Mouse (Mus musculus): ENCODE data around the gene Lfng. TPM values are rescaled to one million over a fixed set of nuclear protein-coding genes. Genes with fewer than 3 reads are reported as not detected.

The Lfng gene
- polyA plus RNA-seq, 1 experiment from 2014 or later, result 34.1 TPM

DNA sequence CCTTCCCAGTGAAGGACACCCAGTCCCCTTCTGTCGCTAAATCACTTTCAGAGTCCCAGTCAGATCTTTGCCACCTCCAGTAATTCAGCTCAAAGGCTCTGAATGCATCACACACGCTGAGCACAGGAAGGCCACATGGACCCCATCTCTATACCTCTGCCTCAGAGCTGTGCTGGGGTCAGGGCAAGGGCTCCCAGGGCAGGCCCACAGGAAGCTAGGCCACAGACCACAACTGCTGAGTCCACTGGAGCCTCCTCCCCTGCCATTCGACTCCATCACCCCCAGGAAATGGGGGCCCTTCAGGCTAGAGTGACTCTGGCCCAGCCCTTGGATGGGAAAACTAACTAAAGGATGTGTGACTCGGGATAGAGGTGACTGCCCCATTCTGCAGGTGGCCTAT, 16.7 kb downstream of the Lfng start:
- no peak for DNase-seq (ENCODE audit: low spot score)
- Histone ChIP-seq H3K4me1 (replicated peaks; ENCODE audit: control insufficient read depth, insufficient read depth, low read length) (no peaks in the 10 kb centered on the region), H3K9me3 (ENCODE audit: control insufficient read depth, low read length) (no peaks in the 10 kb centered on the region), H3K36me3 (ENCODE audit: control insufficient read depth, insufficient read depth, low read length) (peaks cover 25% of the 10 kb centered on the region), H3K4me3 (ENCODE audit: low read depth, low read length) (no peak overlapping the region), H3K27ac (ENCODE audit: low read depth, low read length) (no peak overlapping the region), H3K4me2 (replicated peaks; ENCODE audit: low read depth, low read length) (no peak overlapping the region), H3K9ac (ENCODE audit: low read depth, low read length) (no peak overlapping the region), H3K27me3 (ENCODE audit: control insufficient read depth, insufficient read depth, low read length) (no peaks in the 10 kb centered on the region)
- 92% methylated on average over 4 of the region's 4 CpGs for WGBS
- no peak for ATAC-seq (ENCODE audit: low FRiP score)

DNA sequence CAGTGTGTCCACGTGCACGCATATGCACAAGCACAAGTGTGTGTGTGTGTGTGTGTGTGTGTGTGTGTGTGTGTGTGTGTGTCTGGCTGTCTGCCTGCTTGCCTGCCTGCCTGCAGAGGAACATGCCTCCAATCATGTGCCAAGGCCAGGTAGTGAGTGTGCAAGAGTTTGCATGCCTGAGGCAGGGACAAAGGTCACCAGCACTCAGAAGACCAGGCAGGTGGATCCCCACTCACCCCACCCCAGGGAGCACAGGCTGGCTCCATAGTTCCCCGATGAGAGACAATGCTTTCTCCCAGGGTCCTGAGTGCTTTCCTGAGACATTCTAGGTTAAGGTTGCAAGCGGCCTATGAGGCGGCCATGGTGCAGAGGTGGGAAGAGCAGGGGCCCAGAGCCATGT, 17.1 kb downstream of the Lfng start:
- Histone ChIP-seq H3K27me3 (ENCODE audit: control insufficient read depth, insufficient read depth, low read length) (no peaks in the 10 kb centered on the region), H3K4me2 (replicated peaks; ENCODE audit: low read depth, low read length) (no peak overlapping the region), H3K27ac (ENCODE audit: low read depth, low read length) (no peak overlapping the region), H3K9ac (ENCODE audit: low read depth, low read length) (no peak overlapping the region), H3K9me3 (ENCODE audit: control insufficient read depth, low read length) (no peaks in the 10 kb centered on the region), H3K36me3 (ENCODE audit: control insufficient read depth, insufficient read depth, low read length) (peaks cover 29% of the 10 kb centered on the region), H3K4me3 (ENCODE audit: low read depth, low read length) (no peak overlapping the region), H3K4me1 (replicated peaks; ENCODE audit: control insufficient read depth, insufficient read depth, low read length) (no peaks in the 10 kb centered on the region)
- no peak for DNase-seq (ENCODE audit: low spot score)
- 91% methylated on average over 5 of the region's 5 CpGs for WGBS
- no peak for ATAC-seq (ENCODE audit: low FRiP score)

- H3K9me3 ChIP-seq (ENCODE audit: control insufficient read depth, low read length), result no peaks in the 10 kb centered on the region
- ATAC-seq (ENCODE audit: low FRiP score) (no peak), DNase-seq (ENCODE audit: low spot score) (no peak)
- H3K9ac ChIP-seq (ENCODE audit: low read depth, low read length), result no peak overlapping the region
- 96% methylated on average over 13 of the region's 13 CpGs for WGBS
- H3K27me3 ChIP-seq (ENCODE audit: control insufficient read depth, insufficient read depth, low read length), result no peaks in the 10 kb centered on the region
- no peaks in the 10 kb centered on the region for H3K4me1 ChIP-seq (replicated peaks; ENCODE audit: control insufficient read depth, insufficient read depth, low read length)
- H3K4me2 ChIP-seq (replicated peaks; ENCODE audit: low read depth, low read length), result no peak overlapping the region
- peaks cover 35% of the 10 kb centered on the region for H3K36me3 ChIP-seq (ENCODE audit: control insufficient read depth, insufficient read depth, low read length)
- no peak overlapping the region for H3K4me3 ChIP-seq (ENCODE audit: low read depth, low read length)
- no peak overlapping the region for H3K27ac ChIP-seq (ENCODE audit: low read depth, low read length)
Measured at GRCm38 (mm10) chr5:140624961-140625360, 17.8 kb downstream of the Lfng start.

DNA sequence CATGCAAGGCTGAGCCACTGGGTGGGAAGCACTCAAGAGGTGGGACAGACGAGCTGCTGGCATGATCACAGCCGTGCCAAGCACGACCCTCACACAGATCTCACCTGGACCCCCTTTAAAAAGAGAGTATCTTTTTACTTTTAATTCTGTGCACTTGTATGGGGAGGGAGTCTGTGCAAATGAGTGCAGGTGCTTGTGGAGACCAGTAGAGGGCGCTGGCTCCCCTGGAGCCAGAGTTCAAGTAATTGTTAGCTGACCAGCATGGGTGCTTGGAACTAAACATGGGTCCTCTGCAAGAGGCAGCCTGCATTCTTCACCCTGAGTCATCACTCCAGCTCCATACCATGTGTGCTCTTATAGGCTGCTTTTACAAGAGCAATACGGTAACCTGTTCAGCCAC, 20.5 kb downstream of the Lfng start:
- no peaks in the 10 kb centered on the region for H3K9me3 ChIP-seq (ENCODE audit: control insufficient read depth, low read length)
- no peak overlapping the region for H3K4me3 ChIP-seq (ENCODE audit: low read depth, low read length)
- no peaks in the 10 kb centered on the region for H3K4me1 ChIP-seq (replicated peaks; ENCODE audit: control insufficient read depth, insufficient read depth, low read length)
- WGBS, result 91% methylated on average over 5 of the region's 5 CpGs
- ATAC-seq (ENCODE audit: low FRiP score) (no peak), DNase-seq (ENCODE audit: low spot score) (no peak)
- H3K27me3 ChIP-seq (ENCODE audit: control insufficient read depth, insufficient read depth, low read length), result no peaks in the 10 kb centered on the region
- H3K36me3 ChIP-seq (ENCODE audit: control insufficient read depth, insufficient read depth, low read length), result peaks cover 41% of the 10 kb centered on the region
- H3K4me2 ChIP-seq (replicated peaks; ENCODE audit: low read depth, low read length), result no peak overlapping the region
- H3K27ac ChIP-seq (ENCODE audit: low read depth, low read length), result no peak overlapping the region
- H3K9ac ChIP-seq (ENCODE audit: low read depth, low read length), result no peak overlapping the region

DNA sequence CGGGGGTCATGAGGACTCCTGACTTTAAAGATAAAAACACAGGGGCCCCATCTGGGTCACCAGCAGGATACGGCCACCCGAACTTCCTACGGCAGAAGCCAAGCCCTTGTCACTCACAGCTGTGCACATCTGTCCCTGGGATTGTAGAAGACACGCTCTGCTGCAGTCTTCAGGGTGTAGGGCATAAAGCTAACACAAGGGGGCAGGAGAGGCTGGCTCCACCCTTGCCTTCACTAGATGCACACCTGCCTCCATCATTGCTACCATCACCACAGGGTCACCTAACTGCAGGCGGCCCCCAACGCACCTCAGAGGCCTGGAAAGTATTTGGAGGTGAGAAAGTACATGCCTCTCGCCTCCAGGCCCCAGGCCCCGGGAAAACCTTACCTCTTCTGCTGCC, 21.9 kb downstream of the Lfng start:
- H3K27ac ChIP-seq (ENCODE audit: low read depth, low read length), result no peak overlapping the region
- H3K9ac ChIP-seq (ENCODE audit: low read depth, low read length), result no peak overlapping the region
- H3K9me3 ChIP-seq (ENCODE audit: control insufficient read depth, low read length), result no peaks in the 10 kb centered on the region
- no peaks in the 10 kb centered on the region for H3K27me3 ChIP-seq (ENCODE audit: control insufficient read depth, insufficient read depth, low read length)
- no peak overlapping the region for H3K4me2 ChIP-seq (replicated peaks; ENCODE audit: low read depth, low read length)
- 94% methylated on average over 9 of the region's 9 CpGs for WGBS
- H3K4me3 ChIP-seq (ENCODE audit: low read depth, low read length), result no peak overlapping the region
- ATAC-seq (ENCODE audit: low FRiP score) (no peak), DNase-seq (ENCODE audit: low spot score) (no peak)
- peaks cover 41% of the 10 kb centered on the region for H3K36me3 ChIP-seq (ENCODE audit: control insufficient read depth, insufficient read depth, low read length)
- no peaks in the 10 kb centered on the region for H3K4me1 ChIP-seq (replicated peaks; ENCODE audit: control insufficient read depth, insufficient read depth, low read length)

DNA sequence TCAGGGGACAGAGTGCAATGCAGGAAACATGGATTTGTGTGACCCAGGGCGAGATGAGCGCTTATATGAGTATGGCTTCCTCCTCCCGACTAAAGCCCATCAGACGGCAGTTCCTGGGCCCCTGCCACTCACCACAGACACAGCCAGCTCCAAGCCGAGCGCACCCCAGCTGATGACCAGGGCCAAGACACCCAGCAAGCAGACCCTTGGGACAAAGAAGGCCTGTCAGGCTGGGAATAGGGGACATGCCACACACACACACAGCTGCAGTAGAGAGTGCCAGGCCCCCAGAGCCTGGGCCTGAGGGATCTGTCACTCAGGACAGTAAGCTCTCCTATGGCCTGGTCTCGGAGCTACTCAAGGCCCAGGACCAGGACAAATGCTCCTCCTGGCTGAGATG, 26.3 kb downstream of the Lfng start:
- no peak overlapping the region for H3K4me2 ChIP-seq (replicated peaks; ENCODE audit: low read depth, low read length)
- H3K4me1 ChIP-seq (replicated peaks; ENCODE audit: control insufficient read depth, insufficient read depth, low read length), result no peaks in the 10 kb centered on the region
- no peak overlapping the region for H3K9ac ChIP-seq (ENCODE audit: low read depth, low read length)
- DNase-seq (ENCODE audit: low spot score) (no peak), ATAC-seq (ENCODE audit: low FRiP score) (no peak)
- H3K36me3 ChIP-seq (ENCODE audit: control insufficient read depth, insufficient read depth, low read length), result peaks cover 29% of the 10 kb centered on the region
- no peaks in the 10 kb centered on the region for H3K27me3 ChIP-seq (ENCODE audit: control insufficient read depth, insufficient read depth, low read length)
- no peak overlapping the region for H3K4me3 ChIP-seq (ENCODE audit: low read depth, low read length)
- no peak overlapping the region for H3K27ac ChIP-seq (ENCODE audit: low read depth, low read length)
- WGBS, result 89% methylated on average over 7 of the region's 7 CpGs
- H3K9me3 ChIP-seq (ENCODE audit: control insufficient read depth, low read length), result no peaks in the 10 kb centered on the region

- DNase-seq (ENCODE audit: low spot score), result no peak
- no peaks in the 10 kb centered on the region for H3K9me3 ChIP-seq (ENCODE audit: control insufficient read depth, low read length)
- H3K4me2 ChIP-seq (replicated peaks; ENCODE audit: low read depth, low read length), result no peak overlapping the region
- peaks cover 16% of the 10 kb centered on the region for H3K36me3 ChIP-seq (ENCODE audit: control insufficient read depth, insufficient read depth, low read length)
- H3K9ac ChIP-seq (ENCODE audit: low read depth, low read length), result no peak overlapping the region
- H3K4me1 ChIP-seq (replicated peaks; ENCODE audit: control insufficient read depth, insufficient read depth, low read length), result no peaks in the 10 kb centered on the region
- ATAC-seq (ENCODE audit: low FRiP score), result no peak
- H3K27ac ChIP-seq (ENCODE audit: low read depth, low read length), result no peak overlapping the region
- no peaks in the 10 kb centered on the region for H3K27me3 ChIP-seq (ENCODE audit: control insufficient read depth, insufficient read depth, low read length)
- 94% methylated on average over 26 of the region's 26 CpGs for WGBS
- no peak overlapping the region for H3K4me3 ChIP-seq (ENCODE audit: low read depth, low read length)
Measured at GRCm38 (mm10) chr5:140634798-140635722, 27.9 kb downstream of the Lfng start.

DNA sequence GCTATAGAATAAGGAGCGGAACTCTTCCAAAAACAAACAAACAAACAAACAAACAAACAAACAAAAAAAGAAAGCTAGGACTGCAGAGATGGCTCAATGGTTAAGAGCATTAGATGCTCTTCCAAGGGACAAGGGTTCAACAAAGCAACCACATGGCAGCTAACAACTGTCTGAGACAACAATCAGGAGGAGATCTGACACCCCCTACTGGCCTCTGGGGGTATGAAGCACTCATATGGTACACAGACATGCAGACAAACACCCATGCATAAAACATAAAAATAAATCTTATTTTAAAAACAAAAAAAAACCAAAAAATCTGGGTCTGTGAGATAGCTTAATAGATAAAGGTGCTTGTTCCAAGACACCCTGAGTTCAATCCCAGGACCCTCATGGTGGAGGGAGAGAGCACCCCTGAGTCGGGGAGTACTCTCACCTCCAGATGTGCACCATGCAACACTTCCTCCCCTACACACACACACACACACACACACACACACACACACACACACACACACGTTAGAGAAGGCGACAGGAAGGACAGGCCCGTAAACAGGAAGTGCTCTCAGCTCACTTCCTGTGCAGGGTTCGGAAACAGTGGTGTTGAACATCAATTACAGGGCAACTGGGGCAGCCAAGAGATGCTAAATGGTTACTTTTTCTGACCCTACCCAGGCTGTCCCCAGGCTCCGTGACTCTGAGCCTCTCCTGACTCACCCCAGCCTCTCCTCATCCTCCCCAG, 29.4 kb downstream of the Lfng start:
- Histone ChIP-seq H3K9ac (ENCODE audit: low read depth, low read length) (no peak overlapping the region), H3K4me1 (replicated peaks; ENCODE audit: control insufficient read depth, insufficient read depth, low read length) (peaks cover 2% of the 10 kb centered on the region; the same call in 1 of the 2 replicates), H3K36me3 (ENCODE audit: control insufficient read depth, insufficient read depth, low read length) (peaks cover 15% of the 10 kb centered on the region), H3K4me2 (replicated peaks; ENCODE audit: low read depth, low read length) (no peak overlapping the region), H3K4me3 (ENCODE audit: low read depth, low read length) (no peak overlapping the region), H3K27ac (ENCODE audit: low read depth, low read length) (no peak overlapping the region), H3K9me3 (ENCODE audit: control insufficient read depth, low read length) (no peaks in the 10 kb centered on the region), H3K27me3 (ENCODE audit: control insufficient read depth, insufficient read depth, low read length) (no peaks in the 10 kb centered on the region)
- DNase-seq (ENCODE audit: low spot score), result no peak
- 97% methylated on average over 7 of the region's 7 CpGs for WGBS
- ATAC-seq (ENCODE audit: low FRiP score), result no peak

DNA sequence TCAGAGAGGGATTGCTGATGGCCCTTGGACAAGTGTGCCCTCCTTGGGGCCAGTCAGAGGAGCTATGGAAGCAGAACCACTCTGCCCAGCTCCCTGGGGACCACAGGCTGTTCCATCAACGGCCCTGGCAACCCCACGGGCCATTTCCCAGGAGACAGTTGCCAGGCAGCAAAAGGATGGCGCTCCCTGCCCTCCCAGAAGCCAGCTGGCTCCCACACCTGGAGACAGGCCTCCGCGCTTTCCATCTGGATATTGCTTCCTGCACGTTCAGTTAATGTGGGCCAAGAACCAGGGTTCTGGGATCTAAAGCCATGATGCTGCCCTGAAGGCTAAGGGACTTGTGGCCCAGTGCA, 29.9 kb downstream of the Lfng start:
- Histone ChIP-seq H3K4me2 (replicated peaks; ENCODE audit: low read depth, low read length) (no peak overlapping the region), H3K9ac (ENCODE audit: low read depth, low read length) (no peak overlapping the region), H3K27me3 (ENCODE audit: control insufficient read depth, insufficient read depth, low read length) (no peaks in the 10 kb centered on the region), H3K36me3 (ENCODE audit: control insufficient read depth, insufficient read depth, low read length) (peaks cover 9% of the 10 kb centered on the region), H3K4me1 (replicated peaks; ENCODE audit: control insufficient read depth, insufficient read depth, low read length) (peaks cover 2% of the 10 kb centered on the region; the same call in 1 of the 2 replicates), H3K27ac (ENCODE audit: low read depth, low read length) (no peak overlapping the region), H3K4me3 (ENCODE audit: low read depth, low read length) (no peak overlapping the region), H3K9me3 (ENCODE audit: control insufficient read depth, low read length) (no peaks in the 10 kb centered on the region)
- ATAC-seq (ENCODE audit: low FRiP score), result no peak
- 78% methylated on average over 6 of the region's 6 CpGs for WGBS
- no peak for DNase-seq (ENCODE audit: low spot score)
